Mouse (Mus musculus): ENCODE measurements around the gene Pyy.
A peak's percentile ranks its signal among the peaks of the same experiment; 100 is the strongest.

The Pyy gene

GRCm38 (mm10) chr11:102089088-102089808 lies 18.4 kb downstream of the Pyy start:
- peak; percentile 65 for DNase-seq

DNA sequence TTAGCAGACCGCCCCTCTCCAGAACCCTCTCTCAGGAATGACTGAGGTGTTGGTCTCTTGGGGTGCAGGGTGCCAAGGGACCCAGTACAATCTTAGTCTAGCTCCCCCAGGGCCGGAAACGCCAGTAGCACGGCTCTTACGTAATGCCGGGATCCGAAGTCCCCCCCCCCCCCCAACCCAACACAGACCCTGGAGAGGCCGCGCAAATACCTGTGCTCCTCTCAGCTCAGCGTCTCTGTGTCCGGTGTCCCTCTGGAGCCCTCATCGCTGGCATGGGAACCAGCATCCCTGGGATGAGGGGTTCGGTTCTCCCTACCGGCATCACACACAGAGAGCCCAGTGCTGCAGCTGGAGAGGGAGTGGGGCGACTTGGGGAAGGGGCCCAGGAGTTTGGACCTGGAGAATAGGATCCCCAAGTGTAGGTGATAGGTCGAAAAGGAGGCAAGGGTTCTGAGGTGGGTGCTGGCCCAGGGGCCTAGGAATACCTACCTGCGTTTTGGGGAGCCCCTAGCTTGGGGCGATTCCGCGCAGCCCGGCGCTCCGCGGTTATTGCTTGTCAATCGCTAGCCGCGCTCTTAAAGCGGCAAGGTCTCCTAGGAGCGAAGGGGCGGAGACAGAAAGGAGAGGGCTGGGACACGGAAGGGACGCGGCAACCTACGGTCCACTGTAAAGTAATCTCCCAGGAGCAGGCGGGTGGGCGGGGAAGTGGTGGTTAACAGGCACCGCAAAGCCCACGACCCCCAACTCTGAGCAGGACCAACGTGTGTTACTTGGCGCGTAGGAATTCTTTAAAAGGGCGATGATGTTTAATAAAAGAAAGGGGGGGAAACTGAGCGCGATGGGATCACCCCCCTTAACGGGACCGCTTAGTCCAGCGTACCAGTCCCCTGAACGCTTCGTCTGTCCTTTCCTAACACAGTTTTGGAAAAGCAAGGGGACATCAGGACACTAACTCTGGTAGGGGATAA lies 19.4 kb downstream of the Pyy start, which contains the start of gene Mpp2:
Mpp2 (minus strand) TSS at position 585 of the 968 bp plus-strand sequence.
- DNase-seq: peak; percentile 73

GRCm38 (mm10) chr11:102087081-102087751 lies 20.4 kb downstream of the Pyy start:
- peak; percentile 92 for DNase-seq

- peak; percentile 88 for DNase-seq
Observed at GRCm38 (mm10) chr11:102086331-102086730, 21.3 kb downstream of the Pyy start.

GRCm38 (mm10) chr11:102084159-102084558 lies 23.5 kb downstream of the Pyy start:
- DNase-seq: no peak

DNA sequence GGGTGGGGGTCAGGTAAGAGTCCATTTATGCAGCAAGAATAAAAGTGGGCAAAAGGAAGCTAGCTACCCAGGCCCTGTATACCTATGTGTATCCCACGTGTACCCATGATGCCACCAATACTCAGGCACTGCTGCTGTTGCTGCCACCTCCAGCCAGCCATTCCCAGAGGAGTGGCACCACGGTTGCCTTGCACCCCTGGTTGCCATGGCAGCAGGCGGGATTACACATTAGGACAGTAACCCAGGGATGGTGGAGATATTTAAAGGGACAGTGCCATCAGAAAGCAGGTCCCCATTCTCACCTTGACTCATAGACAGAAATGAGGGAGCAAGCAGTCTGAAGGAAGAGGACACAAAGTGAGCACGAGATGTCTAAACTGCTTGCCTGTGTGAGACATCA lies 24.4 kb downstream of the Pyy start:
- no peak for DNase-seq

DNA sequence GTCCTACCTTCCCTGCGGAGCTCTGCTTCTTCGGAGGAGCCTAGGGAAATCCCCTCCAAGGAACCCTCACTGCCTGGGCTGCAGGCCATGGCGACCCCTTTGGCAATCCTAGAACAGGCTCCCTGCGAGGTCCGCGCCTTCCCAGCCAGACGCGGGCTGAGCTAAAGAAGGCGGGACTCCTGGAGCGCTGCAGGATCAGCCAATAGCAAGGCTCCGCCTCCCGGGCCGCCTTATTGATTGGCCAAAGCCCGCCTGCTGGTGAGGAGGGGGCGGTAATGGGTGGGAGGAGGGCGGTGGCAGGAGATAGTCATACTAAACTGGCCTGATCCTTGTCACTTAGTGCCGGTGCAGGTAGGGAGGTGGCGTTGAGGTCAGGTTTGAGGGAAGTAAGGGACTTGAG lies 25.3 kb downstream of the Pyy start:
- peak; percentile 85 for DNase-seq

DNA sequence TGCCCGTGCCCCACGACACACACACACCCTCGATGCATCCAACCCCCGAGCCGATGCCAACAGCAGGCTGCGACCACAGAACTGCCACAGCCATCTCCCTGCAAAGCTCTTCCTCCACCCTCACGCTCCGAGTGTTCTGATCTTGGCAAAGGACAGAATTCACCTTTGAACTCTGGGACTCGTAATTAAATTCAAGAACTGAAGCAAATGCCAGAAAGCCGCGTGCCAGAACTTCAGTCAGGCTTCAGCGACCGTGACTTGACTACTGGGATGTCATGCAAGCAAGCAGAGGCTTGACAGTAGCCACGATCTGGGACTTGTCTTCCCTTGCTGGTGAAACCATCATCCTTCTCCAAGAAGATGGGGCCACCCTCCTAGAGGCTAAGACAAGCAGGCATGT lies 33.9 kb downstream of the Pyy start:
- no peak for DNase-seq

- no peak for DNase-seq
Observed at GRCm38 (mm10) chr11:102072729-102073128, 34.9 kb downstream of the Pyy start.

GRCm38 (mm10) chr11:102070426-102070825 lies 37.2 kb downstream of the Pyy start:
- DNase-seq: no peak

DNA sequence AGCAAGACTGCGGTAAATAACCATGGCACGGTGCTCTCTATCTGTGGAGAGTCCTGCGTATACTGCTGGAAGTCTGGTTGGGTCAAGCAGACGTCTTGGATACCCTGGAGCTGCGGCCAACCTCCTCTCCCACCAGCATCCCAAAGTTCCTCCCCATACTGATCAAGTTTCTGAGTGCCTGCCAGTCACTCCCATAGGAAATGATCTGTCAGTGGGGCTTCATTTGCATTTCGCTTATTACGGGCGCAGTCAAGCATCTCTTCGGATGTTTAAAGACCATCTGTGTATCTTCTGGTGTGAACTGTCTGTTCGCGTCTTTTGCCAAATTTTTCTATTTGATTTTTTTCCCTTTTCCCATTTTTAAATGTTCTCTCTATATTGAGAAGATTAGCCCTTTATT lies 38.0 kb downstream of the Pyy start:
- peak; percentile 67 for DNase-seq

DNA sequence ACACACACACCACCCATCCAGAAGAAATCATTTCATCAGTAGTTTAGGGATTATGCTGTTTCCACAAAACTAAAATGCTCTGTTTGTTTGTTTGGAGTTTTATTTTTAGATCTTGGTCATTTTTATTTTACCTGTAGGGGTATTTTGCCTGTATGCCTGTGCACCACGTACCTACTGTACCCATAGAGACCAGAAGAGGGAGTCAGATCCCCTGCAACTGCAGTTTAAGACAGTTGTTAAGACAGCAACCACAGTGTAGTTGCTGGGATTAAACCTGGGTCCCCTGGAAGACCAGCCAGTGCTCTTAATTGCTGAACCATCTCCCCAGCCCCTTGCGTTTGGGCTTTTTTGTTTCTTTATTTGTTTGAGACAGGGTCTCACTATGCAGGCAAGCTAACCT lies 38.7 kb downstream of the Pyy start:
- DNase-seq: no peak

GRCm38 (mm10) chr11:102063076-102063475 lies 44.6 kb downstream of the Pyy start:
- no peak for DNase-seq

- no peak for DNase-seq
Observed at GRCm38 (mm10) chr11:102061941-102062473, 45.6 kb downstream of the Pyy start.

GRCm38 (mm10) chr11:102061236-102061940 lies 46.2 kb downstream of the Pyy start:
- peak; percentile 77 for DNase-seq

Measured in layer of hippocampus, adult 9-11 months (tissue).